Mouse (Mus musculus): ENCODE measurements around the gene Gjb4.

DNA sequence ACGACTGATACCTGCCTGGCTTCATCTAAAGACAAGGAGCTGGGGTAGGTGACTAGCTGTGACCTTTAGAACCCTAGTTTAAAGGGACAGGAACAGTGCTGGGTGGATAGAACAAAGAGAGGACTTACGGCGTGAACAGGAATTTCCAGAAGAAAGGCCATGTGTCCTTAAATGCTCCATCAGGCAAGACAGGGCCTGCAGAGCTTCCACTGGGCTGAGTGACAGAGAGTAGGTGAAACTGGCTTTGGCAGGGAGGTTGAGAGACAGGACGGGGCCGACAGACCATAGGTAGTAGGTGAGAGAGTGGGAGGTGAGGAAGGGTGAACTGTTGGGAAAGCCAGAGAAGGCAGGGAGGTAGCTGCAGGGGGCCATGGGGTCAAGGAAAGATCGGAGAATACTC lies 12.5 kb downstream of the Gjb4 start:
- no peak for TF ChIP-seq CTCF (IDR thresholded peaks at IDR 0.05; ENCODE audit: borderline replicate concordance, insufficient read depth, low read length)
- TF ChIP-seq POLR2A (IDR thresholded peaks at IDR 0.05; ENCODE audit: low read depth, low read length), result no peak

Measured in embryonic fibroblast, embryonic 13.5 days (primary cell).